Mouse (Mus musculus) liver, postnatal 0 days (tissue): ENCODE measurements around the gene Cox19.

Source experiments
- CTCF ChIP-seq: sonication (generic); IDR thresholded peaks from 2 replicates; pipeline ENCODE4 v1.5.1; 2016; ENCODE audit warnings: antibody characterized with exemption, low read depth
- EP300 ChIP-seq: IDR thresholded peaks from 2 replicates; pipeline ENCODE4 v1.6.1; 2016; ENCODE audit warnings: antibody characterized with exemption, low read depth, mild to moderate bottlenecking

- TF ChIP-seq CTCF = no peak
- no peak for TF ChIP-seq EP300
These were observed 18.5 kb downstream of the Cox19 start for GRCm38 (mm10) chr5:139332590-139333272.
